ENCODE assay signal across 8 mouse cellular contexts in the genomic region with DNA sequence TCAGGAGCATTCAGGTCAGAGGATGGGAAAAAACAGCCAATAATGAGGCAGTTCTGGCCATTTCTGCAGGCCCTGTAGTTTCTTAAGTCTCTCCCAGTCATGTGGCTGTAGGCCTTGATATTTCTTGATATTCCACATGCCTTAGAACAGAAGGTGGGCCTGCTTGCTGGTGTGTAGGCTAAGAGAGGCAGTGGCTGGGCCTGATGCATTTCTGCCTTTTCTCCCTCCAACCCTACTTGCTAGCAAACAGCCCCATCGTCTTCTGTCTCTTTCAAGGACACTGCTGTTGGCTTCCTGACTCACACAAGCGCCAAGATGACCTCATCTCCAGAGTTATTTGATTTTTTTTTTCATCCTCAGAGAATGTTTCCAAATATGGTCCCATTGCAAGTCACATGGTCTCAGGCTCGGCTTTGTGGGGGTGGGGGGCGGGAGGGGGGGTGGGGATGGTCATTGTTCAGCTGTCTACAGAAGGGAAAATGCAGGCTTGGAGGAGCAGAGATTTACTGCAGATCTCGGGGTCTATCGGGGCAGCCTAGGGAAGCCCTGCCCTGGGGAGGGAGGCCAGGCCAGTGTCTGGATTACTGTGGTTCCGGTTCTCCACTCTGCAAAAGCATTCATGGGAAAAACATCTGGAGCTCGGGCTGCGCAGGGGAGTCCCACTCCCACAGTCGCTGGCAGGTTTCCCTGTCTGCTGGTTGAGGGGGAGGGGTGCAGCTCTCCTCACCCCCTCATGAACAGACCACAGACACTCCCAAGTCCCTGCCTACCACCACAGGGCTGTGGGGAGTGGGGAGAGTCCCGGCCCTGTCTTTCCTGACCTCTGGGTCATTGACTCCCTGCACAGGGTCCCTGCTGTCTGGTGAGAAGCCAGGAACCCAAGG. TPM values are rescaled to one million over a fixed set of nuclear protein-coding genes. Genes with fewer than 3 reads are reported as not detected.
DNase-seq lines count a peak whose midpoint lies in the region; ATAC-seq lines count a peak whose summit lies in the region.
"Had no signal": no experiment of that assay in that cellular context is flagged by ENCODE, and none has a peak within 500 bp of the region (broad histone marks: within the 10 kb centered on the region; RNA-seq: fewer than 3 reads in every experiment).

No protein-coding gene starts in this region.

- 53% methylated on average over 11 of the region's 11 CpGs for WGBS in forebrain, embryonic 12.5 days
- WGBS in midbrain, embryonic 13.5 days: 50% methylated on average over 11 of the region's 11 CpGs

- H3K4me2 ChIP-seq in forebrain, embryonic 12.5 days: no peak overlapping the region
- no peak overlapping the region for H3K4me2 ChIP-seq in midbrain, embryonic 13.5 days (replicated peaks)

- no peak for ATAC-seq in forebrain, embryonic 12.5 days (ENCODE audit: low FRiP score)
- ATAC-seq in midbrain, embryonic 13.5 days: peak; percentile 48; the same call in 1 of the 2 replicates

- no peaks in the 10 kb centered on the region for H3K36me3 ChIP-seq in forebrain, embryonic 12.5 days (replicated peaks)
- H3K36me3 ChIP-seq in midbrain, embryonic 13.5 days: no peaks in the 10 kb centered on the region

- peaks cover 13% of the 10 kb centered on the region for H3K4me1 ChIP-seq in forebrain, embryonic 12.5 days
- H3K4me1 ChIP-seq in midbrain, embryonic 13.5 days (replicated peaks): peaks cover 14% of the 10 kb centered on the region

- H3K27ac ChIP-seq in forebrain, embryonic 12.5 days: peak overlapping the region; percentile 59; the same call in 1 of the 2 replicates
- H3K27ac ChIP-seq in midbrain, embryonic 13.5 days: 0 out of 2 replicates have a peak overlapping the region, but pooled peaks have one; percentile 44

- DNase-seq in adrenal gland, postnatal 25 days: peak; percentile 58
- DNase-seq in heart, postnatal 14 days: peak; percentile 77 to 84
- DNase-seq in kidney, postnatal 4 days: peak; percentile 76 to 86
- DNase-seq in yolk sac, embryonic 10.5 days (ENCODE audit: low spot score): peak; percentile 71
- DNase-seq in thymus, postnatal 0 days (ENCODE audit: low spot score): no peak

- H3K27me3 ChIP-seq in forebrain, embryonic 12.5 days: no peaks in the 10 kb centered on the region
- H3K27me3 ChIP-seq in midbrain, embryonic 13.5 days: no peaks in the 10 kb centered on the region

- H3K4me3 ChIP-seq in forebrain, embryonic 12.5 days (replicated peaks): no peak overlapping the region
- H3K4me3 ChIP-seq in midbrain, embryonic 13.5 days (replicated peaks): no peak overlapping the region

- no peak overlapping the region for H3K9ac ChIP-seq in forebrain, embryonic 12.5 days
- no peak overlapping the region for H3K9ac ChIP-seq in midbrain, embryonic 13.5 days (replicated peaks)

- no peaks in the 10 kb centered on the region for H3K9me3 ChIP-seq in forebrain, embryonic 12.5 days
- H3K9me3 ChIP-seq in midbrain, embryonic 13.5 days: no peaks in the 10 kb centered on the region

- intact Hi-C loops in heart, postnatal 14 days (cut with DNase I): loop anchor here (2.0 to 5.0 kb wide), 4 partner anchors 25 to 325 kb away; no protein-coding TSS in a partner anchor

RNA-seq across cellular contexts. Expression of gene Apol6, which starts 7.0 kb away (rescaled TPM):
- total RNA-seq in adrenal gland, postnatal 25 days (2021): 9.8 and 12.1 TPM in 2 replicates
- polyA plus RNA-seq in forebrain, embryonic 12.5 days (2016; fragmentation: Nextera tagmentation; extraction: Ambion mirVana): not detected in 2 replicates
- 1 to 10 TPM in 1 of 2 experiments, under 1 TPM in 1; 0.66 to 2.5 TPM for total RNA-seq in heart, postnatal 14 days (2021)
- not detected in 2 replicates for polyA plus RNA-seq in midbrain, embryonic 13.5 days (2015; fragmentation: Nextera tagmentation; extraction: Ambion mirVana)
- polyA plus RNA-seq in thymus, postnatal 0 days (2015; fragmentation: Nextera tagmentation; extraction: Ambion mirVana): not detected in 2 replicates
- total RNA-seq: hematopoietic stem cell, adult 5-6 weeks had no signal

RNA-seq across cellular contexts. Expression of gene Mb, which starts 12.9 kb away (rescaled TPM):
- total RNA-seq in adrenal gland, postnatal 25 days (2021): 0.67 and 1.3 TPM in 2 replicates
- not detected in 2 replicates for polyA plus RNA-seq in forebrain, embryonic 12.5 days (2016; fragmentation: Nextera tagmentation; extraction: Ambion mirVana)
- over 10,000 TPM; 12,884 to 13,789 TPM for total RNA-seq in heart, postnatal 14 days (2021)
- not detected in 2 replicates for polyA plus RNA-seq in midbrain, embryonic 13.5 days (2015; fragmentation: Nextera tagmentation; extraction: Ambion mirVana)
- 0.73 and 0.99 TPM in 2 replicates for polyA plus RNA-seq in thymus, postnatal 0 days (2015; fragmentation: Nextera tagmentation; extraction: Ambion mirVana)
- total RNA-seq: hematopoietic stem cell, adult 5-6 weeks had no signal
